Mouse (Mus musculus): ENCODE measurements around the gene Ptx4.

DNA sequence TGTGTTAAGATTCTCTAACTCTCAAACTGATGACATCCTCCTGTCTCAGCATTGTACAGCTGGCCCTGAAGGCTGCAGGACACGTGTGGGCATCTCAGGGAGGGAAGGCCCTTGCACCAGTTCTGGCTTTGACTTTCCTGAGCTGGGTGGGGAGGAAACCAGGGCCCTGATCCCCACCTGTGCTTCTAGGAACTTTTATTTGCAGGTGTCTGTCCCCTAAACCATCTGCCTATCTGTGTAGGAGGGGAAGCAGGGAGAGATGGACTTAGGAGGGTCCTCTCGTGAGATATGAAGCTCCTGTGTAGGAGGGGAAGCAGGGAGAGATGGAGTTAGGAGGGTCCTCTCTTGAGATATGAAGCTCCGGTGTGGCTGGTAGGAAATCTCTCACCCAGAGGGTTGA is 37.7 kb upstream of the Ptx4 start:
- TF ChIP-seq CTCF (IDR thresholded peaks at IDR 0.05; ENCODE audit: extremely low read depth, insufficient read length, insufficient replicate concordance, low read depth, low read length) (no peak), POLR2A (IDR thresholded peaks at IDR 0.05; ENCODE audit: low read depth, low read length) (no peak)

All from small intestine, adult 2 months (tissue).